Mouse (Mus musculus) gastrocnemius, postnatal 4 days (tissue): Measurements from ENCODE around the gene Tmem214. TPM values are rescaled to one million over a fixed set of nuclear protein-coding genes. Genes with fewer than 3 reads are reported as not detected.
A peak's percentile ranks its signal among the peaks of the same experiment; 100 is the strongest.

Experiments used
- DNase-seq, 2 experiments: peaks; one replicate each; pipeline ENCODE4 v3.0.0; 2021 to 2022; ENCODE audit warnings: low spot score in 2 of 2, mixed read lengths in 2 of 2
- long read RNA-seq, 2 experiments: library from polyadenylated mRNA; stranded (forward); transcript quantifications; one replicate each; pipeline ENCODE4 v2.0.0; 2021
- total RNA-seq, 2 experiments: library from RNA; stranded (reverse); gene quantifications; 2 replicates each; pipeline ENCODE4 v1.2.3; 2021

Tmem214 gene
- 10 to 100 TPM; 56.9 to 58.3 TPM for total RNA-seq
- long read RNA-seq, experiment 1, full-length matches to known transcripts = 136 of 157 reads
- long read RNA-seq, experiment 1, partial matches to known transcripts = 8 of 157 reads
- long read RNA-seq, experiment 1, other reads (novel, unspliced or antisense) = 13 of 157 reads
- long read RNA-seq, experiment 2, full-length matches to known transcripts = 190 of 230 reads
- long read RNA-seq, experiment 2, partial matches to known transcripts = 14 of 230 reads
- long read RNA-seq, experiment 2, other reads (novel, unspliced or antisense) = 26 of 230 reads

GRCm38 (mm10) chr5:30867712-30868111 lies at the start of gene Tmem214:
Gene Tmem214, plus strand, starts transcription at chr5:30868012.
- no peak for DNase-seq

- no peak for DNase-seq
Observed at GRCm38 (mm10) chr5:30818758-30819309, 49.0 kb upstream of the Tmem214 start.

GRCm38 (mm10) chr5:30822689-30823088 lies 45.1 kb upstream of the Tmem214 start:
- DNase-seq = no peak

GRCm38 (mm10) chr5:30823091-30823490 lies 44.7 kb upstream of the Tmem214 start:
- no peak for DNase-seq

- DNase-seq = no peak
Observed at GRCm38 (mm10) chr5:30824124-30824988, 43.5 kb upstream of the Tmem214 start.

GRCm38 (mm10) chr5:30825166-30825565 lies 42.6 kb upstream of the Tmem214 start:
- DNase-seq = no peak

- no peak for DNase-seq
Observed at GRCm38 (mm10) chr5:30825821-30826220, 42.0 kb upstream of the Tmem214 start.

- no peak for DNase-seq
Observed at GRCm38 (mm10) chr5:30833416-30833815, 34.4 kb upstream of the Tmem214 start.

- DNase-seq = no peak
Observed at GRCm38 (mm10) chr5:30839731-30840130, 28.1 kb upstream of the Tmem214 start.

GRCm38 (mm10) chr5:30841896-30842295 lies 25.9 kb upstream of the Tmem214 start:
- no peak for DNase-seq

GRCm38 (mm10) chr5:30849891-30850555 lies 17.8 kb upstream of the Tmem214 start:
- no peak for DNase-seq

- no peak for DNase-seq
Observed at GRCm38 (mm10) chr5:30850556-30850925, 17.3 kb upstream of the Tmem214 start.

GRCm38 (mm10) chr5:30853522-30853921 lies 14.3 kb upstream of the Tmem214 start:
- DNase-seq = no peak

- DNase-seq = no peak
Observed at GRCm38 (mm10) chr5:30855674-30856073, 12.1 kb upstream of the Tmem214 start.

- no peak for DNase-seq
Observed at GRCm38 (mm10) chr5:30856124-30856523, 11.7 kb upstream of the Tmem214 start.

- DNase-seq = no peak
Observed at GRCm38 (mm10) chr5:30863852-30864251, 4.0 kb upstream of the Tmem214 start.

- no peak for DNase-seq
Observed at GRCm38 (mm10) chr5:30864322-30864721, 3.5 kb upstream of the Tmem214 start.

GRCm38 (mm10) chr5:30866871-30867270 lies 941 bp upstream of the Tmem214 start:
- DNase-seq = no peak

- peak in 1 of 2 experiments; percentile 49 for DNase-seq
Observed at GRCm38 (mm10) chr5:30868981-30869380, 1.2 kb downstream of the Tmem214 start.

GRCm38 (mm10) chr5:30869405-30870130 lies 1.8 kb downstream of the Tmem214 start:
- peak; percentile 88 to 93 for DNase-seq

- DNase-seq = no peak
Observed at GRCm38 (mm10) chr5:30870131-30870406, 2.3 kb downstream of the Tmem214 start.
